Mouse (Mus musculus): ENCODE measurements around the gene Ruvbl2. TPM values are rescaled to one million over a fixed set of nuclear protein-coding genes. Genes with fewer than 3 reads are reported as not detected.
A peak's percentile ranks its signal among the peaks of the same experiment; 100 is the strongest.
"Not testable (repeated sequence)": the region's sequence is repeated elsewhere in the genome, so short reads cannot be mapped to it uniquely, and the experiment has no call there.

Ruvbl2 gene
- total RNA-seq, 2 experiments from 2014 or later = 18.2 to 28.1 TPM

GRCm38 (mm10) chr7:45470869-45471268 lies 33.0 kb upstream of the Ruvbl2 start:
- peak; percentile 75 for DNase-seq
- intact Hi-C loops (cut with DNase I) = loop anchor here (1.0 kb wide), 1 partner anchor 55 kb away; the partner anchor contains the start of genes Plekha4 and Ppp1r15a
- H3K27ac ChIP-seq = peak overlapping the region; percentile 48
- H3K4me3 ChIP-seq = no peak overlapping the region
- peak; percentile 89 for TF ChIP-seq CTCF (IDR thresholded peaks at IDR 0.05)

- TF ChIP-seq CTCF (IDR thresholded peaks at IDR 0.05) = no peak
- Histone ChIP-seq H3K27ac (peak overlapping the region; percentile 93), H3K4me3 (peak overlapping the region; percentile 90)
- intact Hi-C loops (cut with DNase I) = loop anchor here (5.0 kb wide), 1 partner anchor 235 kb away; no protein-coding TSS in a partner anchor
- no peak for DNase-seq
Measured at GRCm38 (mm10) chr7:45467090-45467670, 29.3 kb upstream of the Ruvbl2 start.

- DNase-seq = peak; percentile 97
- no peak; the same call in 1 of the 2 replicates for TF ChIP-seq CTCF (IDR thresholded peaks at IDR 0.05)
- intact Hi-C loops (cut with DNase I) = loop anchor here (5.0 kb wide), 1 partner anchor 236 kb away; no protein-coding TSS in a partner anchor
- H3K27ac ChIP-seq = peak within 1 kb of the TSS; percentile 93
- peak within 1 kb of the TSS; percentile 90 for H3K4me3 ChIP-seq
Measured at GRCm38 (mm10) chr7:45466283-45467089, 28.6 kb upstream of the Ruvbl2 start, which contains the start of gene Bax. TSS of gene Bax (minus strand) at chr7:45466898.

- TF ChIP-seq CTCF (IDR thresholded peaks at IDR 0.05) = no peak
- H3K27ac ChIP-seq = no peak overlapping the region
- peak overlapping the region; percentile 90 for H3K4me3 ChIP-seq
- intact Hi-C loops (cut with DNase I) = loop anchor here (5.0 kb wide), 1 partner anchor 237 kb away; no protein-coding TSS in a partner anchor
- DNase-seq = no peak
Measured at GRCm38 (mm10) chr7:45465549-45465948, 27.7 kb upstream of the Ruvbl2 start.

- intact Hi-C loops (cut with DNase I) = loop anchor here (5.0 kb wide), 1 partner anchor 237 kb away; no protein-coding TSS in a partner anchor
- DNase-seq = no peak
- no peak overlapping the region for H3K27ac ChIP-seq
- TF ChIP-seq CTCF (IDR thresholded peaks at IDR 0.05) = no peak
- no peak overlapping the region; the same call in 1 of the 2 replicates for H3K4me3 ChIP-seq
Measured at GRCm38 (mm10) chr7:45465112-45465511, 27.2 kb upstream of the Ruvbl2 start.

- DNase-seq = peak; percentile 50
- intact Hi-C loops (cut with DNase I) = no loop called here
- Histone ChIP-seq H3K4me3 (no peak overlapping the region), H3K27ac (no peak overlapping the region)
- no peak for TF ChIP-seq CTCF (IDR thresholded peaks at IDR 0.05)
Measured at GRCm38 (mm10) chr7:45463987-45464778, 26.3 kb upstream of the Ruvbl2 start.

GRCm38 (mm10) chr7:45462868-45463267 lies 25.0 kb upstream of the Ruvbl2 start:
- H3K4me3 ChIP-seq; intact Hi-C loops (cut with DNase I); H3K27ac ChIP-seq; DNase-seq: not testable (repeated sequence)
- TF ChIP-seq CTCF (IDR thresholded peaks at IDR 0.05) = peak; percentile 44

GRCm38 (mm10) chr7:45462325-45462724 lies 24.4 kb upstream of the Ruvbl2 start:
- no peak overlapping the region for H3K4me3 ChIP-seq
- TF ChIP-seq CTCF (IDR thresholded peaks at IDR 0.05) = no peak
- intact Hi-C loops (cut with DNase I) = no loop called here
- peak; percentile 12 for DNase-seq
- H3K27ac ChIP-seq = no peak overlapping the region

- TF ChIP-seq CTCF (IDR thresholded peaks at IDR 0.05) = no peak
- peak overlapping the region; percentile 97 for H3K27ac ChIP-seq
- H3K4me3 ChIP-seq = peak overlapping the region; percentile 39
- no peak for DNase-seq
- intact Hi-C loops (cut with DNase I) = no loop called here
Measured at GRCm38 (mm10) chr7:45461781-45462180, 23.9 kb upstream of the Ruvbl2 start.

- intact Hi-C loops (cut with DNase I) = no loop called here
- peak overlapping the region; percentile 97 for H3K4me3 ChIP-seq
- peak overlapping the region; percentile 97 for H3K27ac ChIP-seq
- no peak for TF ChIP-seq CTCF (IDR thresholded peaks at IDR 0.05)
- DNase-seq = peak; percentile 46
Measured at GRCm38 (mm10) chr7:45461326-45461725, 23.4 kb upstream of the Ruvbl2 start.

GRCm38 (mm10) chr7:45460860-45461314 lies 23.0 kb upstream of the Ruvbl2 start:
- Histone ChIP-seq H3K4me3 (peak overlapping the region; percentile 97), H3K27ac (peak overlapping the region; percentile 97)
- no peak for TF ChIP-seq CTCF (IDR thresholded peaks at IDR 0.05)
- intact Hi-C loops (cut with DNase I) = no loop called here
- peak; percentile 86 for DNase-seq

- DNase-seq = no peak
- TF ChIP-seq CTCF (IDR thresholded peaks at IDR 0.05) = no peak
- Histone ChIP-seq H3K4me3 (peak overlapping the region; percentile 97), H3K27ac (peak overlapping the region; percentile 97)
- intact Hi-C loops (cut with DNase I) = no loop called here
Measured at GRCm38 (mm10) chr7:45460377-45460776, 22.5 kb upstream of the Ruvbl2 start.

GRCm38 (mm10) chr7:45459564-45460140 lies 21.8 kb upstream of the Ruvbl2 start, which contains the start of gene Ftl1:
TSS of gene Ftl1 (minus strand) at chr7:45459884.
- intact Hi-C loops (cut with DNase I) = not testable (repeated sequence)
- DNase-seq = peak; percentile 98
- Histone ChIP-seq H3K27ac (peak within 1 kb of the TSS; percentile 97), H3K4me3 (peak within 1 kb of the TSS; percentile 97)
